Mouse (Mus musculus): ENCODE results near the gene Olfr135. TPM values are rescaled to one million over a fixed set of nuclear protein-coding genes. Genes with fewer than 3 reads are reported as not detected.

The Olfr135 gene
- not detected in 2 replicates for polyA plus RNA-seq (2014; fragmentation: Nextera tagmentation; extraction: Ambion mirVana)

- H3K9ac ChIP-seq (replicated peaks; ENCODE audit: low read length) = no peak within 1 kb of the TSS
- H3K27me3 ChIP-seq (ENCODE audit: control insufficient read depth, insufficient read depth, low read length) = no peaks in the 10 kb centered on the region
- H3K9me3 ChIP-seq (replicated peaks; ENCODE audit: control insufficient read depth, low read length) = no peaks in the 10 kb centered on the region
- 94% methylated on average over 1 of the region's 1 CpGs for WGBS
- H3K4me3 ChIP-seq (ENCODE audit: low read depth, low read length) = no peak within 1 kb of the TSS
- no peak for ATAC-seq (replicated peaks; ENCODE audit: insufficient number of reproducible peaks, low FRiP score, low TSS enrichment, low read depth)
- no peak within 1 kb of the TSS for H3K4me2 ChIP-seq (ENCODE audit: low read depth, low read length)
- no peaks in the 10 kb centered on the region for H3K36me3 ChIP-seq (replicated peaks; ENCODE audit: control insufficient read depth, insufficient read depth, low read depth, low read length)
- DNase-seq (ENCODE audit: low spot score) = no peak
- H3K4me1 ChIP-seq (ENCODE audit: control insufficient read depth, insufficient read depth, low read length) = no peaks in the 10 kb centered on the region
- H3K27ac ChIP-seq (replicated peaks; ENCODE audit: low read depth, low read length) = no peak within 1 kb of the TSS
These were observed at the start of gene Olfr135 for GRCm38 (mm10) chr17:38204035-38204434. Gene Olfr135, plus strand, starts transcription at chr17:38204335.

GRCm38 (mm10) chr17:38171088-38171487 is 33.0 kb upstream of the Olfr135 start, which contains the start of gene Olfr134:
Gene Olfr134, plus strand, starts transcription at chr17:38171388.
- Histone ChIP-seq H3K4me2 (ENCODE audit: low read depth, low read length) (no peak within 1 kb of the TSS), H3K9me3 (replicated peaks; ENCODE audit: control insufficient read depth, low read length) (no peaks in the 10 kb centered on the region), H3K9ac (replicated peaks; ENCODE audit: low read length) (no peak within 1 kb of the TSS), H3K4me3 (ENCODE audit: low read depth, low read length) (no peak within 1 kb of the TSS), H3K27ac (replicated peaks; ENCODE audit: low read depth, low read length) (no peak within 1 kb of the TSS), H3K4me1 (ENCODE audit: control insufficient read depth, insufficient read depth, low read length) (no peaks in the 10 kb centered on the region), H3K27me3 (ENCODE audit: control insufficient read depth, insufficient read depth, low read length) (no peaks in the 10 kb centered on the region), H3K36me3 (replicated peaks; ENCODE audit: control insufficient read depth, insufficient read depth, low read depth, low read length) (no peaks in the 10 kb centered on the region)
- no peak for ATAC-seq (replicated peaks; ENCODE audit: insufficient number of reproducible peaks, low FRiP score, low TSS enrichment, low read depth)
- 80% methylated on average over 3 of the region's 3 CpGs for WGBS
- DNase-seq (ENCODE audit: low spot score) = no peak

Other genes starting within 250 kb of the Olfr135 start
- not detected in 2 replicates for gene Olfr129, start 144.3 kb upstream of the Olfr135 start, polyA plus RNA-seq (2014; fragmentation: Nextera tagmentation; extraction: Ambion mirVana)
- not detected in 2 replicates for gene Olfr130, start 140.4 kb upstream of the Olfr135 start, polyA plus RNA-seq (2014; fragmentation: Nextera tagmentation; extraction: Ambion mirVana)
- gene Olfr131, start 115.6 kb upstream of the Olfr135 start, polyA plus RNA-seq (2014; fragmentation: Nextera tagmentation; extraction: Ambion mirVana) = not detected in 2 replicates
- not detected in 2 replicates for gene Olfr132, start 69.8 kb upstream of the Olfr135 start, polyA plus RNA-seq (2014; fragmentation: Nextera tagmentation; extraction: Ambion mirVana)
- gene Olfr133, start 59.1 kb upstream of the Olfr135 start, polyA plus RNA-seq (2014; fragmentation: Nextera tagmentation; extraction: Ambion mirVana) = not detected in 2 replicates
- gene Olfr134, start 32.9 kb upstream of the Olfr135 start, polyA plus RNA-seq (2014; fragmentation: Nextera tagmentation; extraction: Ambion mirVana) = not detected in 2 replicates
- gene Olfr138, start 56.7 kb downstream of the Olfr135 start, polyA plus RNA-seq (2014; fragmentation: Nextera tagmentation; extraction: Ambion mirVana) = not detected in 2 replicates
- gene Olfr137, start 103.2 kb downstream of the Olfr135 start, polyA plus RNA-seq (2014; fragmentation: Nextera tagmentation; extraction: Ambion mirVana) = not detected in 2 replicates
- not detected in 2 replicates for gene Olfr136, start 125.5 kb downstream of the Olfr135 start, polyA plus RNA-seq (2014; fragmentation: Nextera tagmentation; extraction: Ambion mirVana)
- not detected in 2 replicates for gene Esp36, start 215.8 kb downstream of the Olfr135 start, polyA plus RNA-seq (2014; fragmentation: Nextera tagmentation; extraction: Ambion mirVana)